Mouse (Mus musculus): ENCODE measurements at regions not wholly inside any gene's neighbourhood (a gene's known extent, or its start where the extent isn't known, plus 50 kb on each side); places are given as distances from the start of the nearest gene placed in this dataset.

DNA sequence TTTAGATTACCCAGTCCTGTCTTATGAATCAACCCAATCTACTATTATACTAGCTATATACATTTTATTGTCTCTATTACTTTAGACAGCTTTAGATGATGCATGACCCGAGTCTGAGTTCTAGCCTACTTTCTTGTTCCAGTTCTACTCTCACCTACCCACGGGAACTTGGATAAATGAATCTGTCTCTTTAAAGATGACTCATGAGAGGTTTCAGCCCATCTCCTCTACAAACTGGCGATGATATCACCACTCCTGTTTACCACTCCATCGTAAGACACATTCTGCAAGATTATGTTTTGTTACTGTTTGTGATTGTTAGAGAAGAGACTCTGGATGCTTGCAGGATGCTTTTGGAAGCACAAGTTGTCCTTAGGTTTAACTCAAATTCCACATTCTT lies 295.0 kb downstream of the Ostf1 start:
- no peak for TF ChIP-seq POLR2A (IDR thresholded peaks at IDR 0.05; ENCODE audit: extremely low read depth, insufficient read depth, low read length)
- no peak for TF ChIP-seq CTCF (IDR thresholded peaks at IDR 0.05; ENCODE audit: extremely low read depth, insufficient read depth, low read length)
